Mouse (Mus musculus) lung, adult 2 months (tissue): ENCODE measurements around the gene Cdc42ep5.

Experiments
- CTCF ChIP-seq: fragments of 200-500 bp; IDR thresholded peaks from 2 replicates; pipeline ENCODE4 v1.5.1; 2011; ENCODE audit warnings: mild to moderate bottlenecking, low read length, control low read depth; ENCODE audit not compliant: insufficient read depth
- POLR2A ChIP-seq: fragments of 200-500 bp; IDR thresholded peaks from 2 replicates; pipeline ENCODE4 v1.6.1; 2011; ENCODE audit warnings: low read depth, mild to moderate bottlenecking, control low read depth, low read length, borderline replicate concordance; ENCODE audit errors: extremely low read depth

DNA sequence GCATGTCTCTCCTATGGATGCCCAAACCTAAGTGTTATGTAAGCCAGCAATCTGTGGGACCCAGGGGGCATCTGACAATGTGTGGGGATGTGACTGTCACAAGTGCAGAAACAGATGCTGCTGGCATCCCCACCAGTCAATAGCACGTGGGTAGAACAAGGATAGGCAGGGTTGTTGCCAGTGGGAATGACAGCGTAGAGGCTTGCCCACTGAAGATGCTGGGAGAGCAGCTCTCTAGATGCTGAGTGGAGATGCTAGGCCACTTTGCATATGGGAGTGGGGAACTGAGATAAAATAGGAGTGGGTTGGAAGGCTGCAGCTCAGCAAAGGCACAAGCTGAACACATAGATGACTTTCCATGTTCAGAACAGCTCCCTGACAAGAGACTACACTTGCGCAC lies 32.1 kb downstream of the Cdc42ep5 start:
- TF ChIP-seq CTCF (no peak), POLR2A (no peak)
